Comparison of ENCODE assay signal across 32 mouse cellular contexts in genomic region chr7:40920118-40920517, GRCm38 (mm10). TPM values are rescaled to one million over a fixed set of nuclear protein-coding genes. Genes with fewer than 3 reads are reported as not detected.
DNase-seq lines count a peak whose midpoint lies in the region; ATAC-seq and TF ChIP-seq lines count a peak whose summit lies in the region.
"Had no signal": no experiment of that assay in that cellular context is flagged by ENCODE, and none has a peak within 500 bp of the region (broad histone marks: within the 10 kb centered on the region; RNA-seq: fewer than 3 reads in every experiment).

No protein-coding gene starts in this region.

- no peak overlapping the region for H3K4me2 ChIP-seq in forebrain, postnatal 0 days (ENCODE audit: low read depth)
- H3K4me2 ChIP-seq in midbrain, embryonic 13.5 days (replicated peaks) = no peak overlapping the region
- no peak overlapping the region for H3K4me2 ChIP-seq in midbrain, postnatal 0 days (ENCODE audit: low read depth, low read length, poor library complexity, severe bottlenecking)
- H3K4me2 ChIP-seq: heart, embryonic 13.5 days; intestine, embryonic 15.5 days; liver, embryonic 12.5 days; neural tube, embryonic 15.5 days had no signal

- no peak overlapping the region for H3K4me3 ChIP-seq in forebrain, postnatal 0 days (ENCODE audit: low read depth, low read length)
- H3K4me3 ChIP-seq in forebrain, embryonic 10.5 days = no peak overlapping the region
- no peak overlapping the region for H3K4me3 ChIP-seq in midbrain, embryonic 13.5 days (replicated peaks)
- H3K4me3 ChIP-seq in midbrain, embryonic 10.5 days = no peak overlapping the region
- no peak overlapping the region for H3K4me3 ChIP-seq in midbrain, postnatal 0 days (ENCODE audit: low read depth, low read length)
- H3K4me3 ChIP-seq: gastrocnemius, adult 2 months; heart, adult 2 months; heart, embryonic 13.5 days; intestine, embryonic 15.5 days; layer of hippocampus, adult 2 months; left cerebral cortex, adult 2 months; liver, embryonic 12.5 days; neural tube, embryonic 15.5 days had no signal

- H3K9me3 ChIP-seq in forebrain, postnatal 0 days (ENCODE audit: low read length) = no peaks in the 10 kb centered on the region
- H3K9me3 ChIP-seq in forebrain, embryonic 10.5 days = no peaks in the 10 kb centered on the region
- no peaks in the 10 kb centered on the region for H3K9me3 ChIP-seq in midbrain, embryonic 13.5 days
- H3K9me3 ChIP-seq in midbrain, embryonic 10.5 days (replicated peaks) = no peaks in the 10 kb centered on the region
- no peaks in the 10 kb centered on the region for H3K9me3 ChIP-seq in midbrain, postnatal 0 days (ENCODE audit: low read length)
- H3K9me3 ChIP-seq: heart, embryonic 13.5 days; intestine, embryonic 15.5 days; liver, embryonic 12.5 days; neural tube, embryonic 15.5 days had no signal

- no peaks in the 10 kb centered on the region for H3K27me3 ChIP-seq in forebrain, postnatal 0 days (ENCODE audit: insufficient read depth, low read length)
- no peaks in the 10 kb centered on the region for H3K27me3 ChIP-seq in forebrain, embryonic 10.5 days (ENCODE audit: poor library complexity, severe bottlenecking)
- H3K27me3 ChIP-seq in midbrain, embryonic 13.5 days = no peaks in the 10 kb centered on the region
- no peaks in the 10 kb centered on the region for H3K27me3 ChIP-seq in midbrain, embryonic 10.5 days (ENCODE audit: low read depth, poor library complexity, severe bottlenecking)
- no peaks in the 10 kb centered on the region for H3K27me3 ChIP-seq in midbrain, postnatal 0 days (ENCODE audit: insufficient read depth, low read length)
- H3K27me3 ChIP-seq: heart, embryonic 13.5 days; intestine, embryonic 15.5 days; liver, embryonic 12.5 days; neural tube, embryonic 15.5 days had no signal

- H3K4me1 ChIP-seq in forebrain, postnatal 0 days (ENCODE audit: insufficient read depth) = no peaks in the 10 kb centered on the region
- no peaks in the 10 kb centered on the region for H3K4me1 ChIP-seq in forebrain, embryonic 10.5 days
- 0 out of 2 replicates have a peak, but pooled peaks cover 5% of the 10 kb centered on the region for H3K4me1 ChIP-seq in midbrain, embryonic 13.5 days (replicated peaks)
- H3K4me1 ChIP-seq in midbrain, embryonic 10.5 days = no peaks in the 10 kb centered on the region
- H3K4me1 ChIP-seq in midbrain, postnatal 0 days (ENCODE audit: insufficient read depth, low read length) = no peaks in the 10 kb centered on the region
- H3K4me1 ChIP-seq: heart, embryonic 13.5 days; intestine, embryonic 15.5 days; liver, embryonic 12.5 days; neural tube, embryonic 15.5 days had no signal

- ATAC-seq in forebrain, postnatal 0 days = peak; percentile 54; the same call in 1 of the 2 replicates
- ATAC-seq in midbrain, embryonic 13.5 days = 0 out of 2 replicates have a peak, but pooled peaks have one; percentile 41
- no peak; the same call in 1 of the 2 replicates for ATAC-seq in midbrain, postnatal 0 days (ENCODE audit: low FRiP score)
- ATAC-seq: intestine, embryonic 15.5 days; liver, embryonic 12.5 days; liver, postnatal 0 days; lung, postnatal 0 days had no signal

- peaks cover 10% of the 10 kb centered on the region; the same call in 1 of the 2 replicates for H3K36me3 ChIP-seq in forebrain, postnatal 0 days (ENCODE audit: insufficient read depth)
- no peaks in the 10 kb centered on the region for H3K36me3 ChIP-seq in forebrain, embryonic 10.5 days (replicated peaks)
- 0 out of 2 replicates have a peak, but pooled peaks cover 4% of the 10 kb centered on the region for H3K36me3 ChIP-seq in midbrain, embryonic 13.5 days
- peaks cover 8% of the 10 kb centered on the region for H3K36me3 ChIP-seq in midbrain, embryonic 10.5 days
- peaks cover 10% of the 10 kb centered on the region; the same call in 1 of the 2 replicates for H3K36me3 ChIP-seq in midbrain, postnatal 0 days (ENCODE audit: insufficient read depth, low read length)
- H3K36me3 ChIP-seq: G1E; heart, embryonic 13.5 days; intestine, embryonic 15.5 days; liver, embryonic 12.5 days had no signal

- H3K9ac ChIP-seq in forebrain, postnatal 0 days = no peak overlapping the region
- H3K9ac ChIP-seq in midbrain, embryonic 13.5 days (replicated peaks) = no peak overlapping the region
- H3K9ac ChIP-seq in midbrain, postnatal 0 days (replicated peaks; ENCODE audit: low read length, poor library complexity, severe bottlenecking) = no peak overlapping the region
- H3K9ac ChIP-seq: heart, embryonic 13.5 days; intestine, embryonic 15.5 days; liver, embryonic 12.5 days; liver, postnatal 0 days; neural tube, embryonic 15.5 days had no signal

- peak; percentile 60 to 77 for DNase-seq in cerebellum, postnatal 10 days
- no peak for DNase-seq in cerebellum, adult 9-10 months
- no peak for DNase-seq in forebrain, postnatal 0 days
- DNase-seq in forebrain, embryonic 10.5 days (ENCODE audit: extremely low spot score, low spot score) = no peak
- no peak for DNase-seq in midbrain, embryonic 10.5 days (ENCODE audit: low spot score)
- DNase-seq in midbrain, postnatal 0 days (ENCODE audit: low spot score) = peak; percentile 54
- DNase-seq in lung, postnatal 10 days = no peak
- DNase-seq: adrenal gland, adult 8-10 months; cerebellum, adult 11-12 months; gastrocnemius, adult 2 months; heart, adult 2 months; heart, postnatal 10 days; kidney, adult 2 months; kidney, postnatal 36 days; liver, postnatal 0 days; right cerebral cortex, postnatal 25 days; spleen, adult 18-20 months; thymus, adult 18-20 months; thymus, postnatal 25 days had no signal

- 65% methylated on average over 2 of the region's 2 CpGs for WGBS in forebrain, postnatal 0 days
- 79% methylated on average over 2 of the region's 2 CpGs for WGBS in forebrain, embryonic 10.5 days
- 65% methylated on average over 2 of the region's 2 CpGs for WGBS in midbrain, embryonic 13.5 days
- WGBS in midbrain, embryonic 10.5 days = 90% methylated on average over 2 of the region's 2 CpGs
- 67% methylated on average over 2 of the region's 2 CpGs for WGBS in midbrain, postnatal 0 days

- TF ChIP-seq CTCF in forebrain, postnatal 0 days (IDR thresholded peaks at IDR 0.05; ENCODE audit: low read depth) = no peak
- TF ChIP-seq CTCF in midbrain, postnatal 0 days (IDR thresholded peaks at IDR 0.05) = no peak

- H3K27ac ChIP-seq in forebrain, postnatal 0 days (ENCODE audit: low read depth, low read length) = no peak overlapping the region
- H3K27ac ChIP-seq in forebrain, embryonic 10.5 days = no peak overlapping the region
- no peak overlapping the region for H3K27ac ChIP-seq in midbrain, embryonic 13.5 days
- no peak overlapping the region for H3K27ac ChIP-seq in midbrain, embryonic 10.5 days (replicated peaks)
- no peak overlapping the region for H3K27ac ChIP-seq in midbrain, postnatal 0 days (ENCODE audit: low read depth, low read length)
- H3K27ac ChIP-seq: gastrocnemius, adult 2 months; heart, adult 2 months; heart, embryonic 13.5 days; intestine, embryonic 15.5 days; liver, embryonic 12.5 days; macrophage; neural tube, embryonic 15.5 days; stomach, postnatal 0 days had no signal

RNA-seq across cellular contexts. Expression of gene Vstm2b, which starts 22.0 kb away (rescaled TPM):
- 55.4 and 64.6 TPM in 2 replicates for total RNA-seq in forebrain, postnatal 0 days (2014; rRNA removed)
- polyA plus RNA-seq in forebrain, postnatal 0 days (2015; fragmentation: Nextera tagmentation; extraction: Ambion mirVana) = 27.2 and 31.8 TPM in 2 replicates
- 2.3 and 3.0 TPM in 2 replicates for polyA plus RNA-seq in forebrain, embryonic 10.5 days (2016; fragmentation: Nextera tagmentation; extraction: Ambion mirVana)
- polyA plus RNA-seq in midbrain, embryonic 13.5 days (2015; fragmentation: Nextera tagmentation; extraction: Ambion mirVana) = 11.6 and 12.2 TPM in 2 replicates
- polyA plus RNA-seq in midbrain, embryonic 10.5 days (2016; fragmentation: Nextera tagmentation; extraction: Ambion mirVana) = 7.3 and 8.9 TPM in 2 replicates
- total RNA-seq in midbrain, postnatal 0 days (2014; rRNA removed) = 82.7 and 102 TPM in 2 replicates
- polyA plus RNA-seq in midbrain, postnatal 0 days (2015; fragmentation: Nextera tagmentation; extraction: Ambion mirVana) = 30.4 and 31.1 TPM in 2 replicates
- total RNA-seq: G1E; hematopoietic stem cell, adult 5-6 weeks; megakaryocyte-erythroid progenitor cell, adult 5-6 weeks had no signal
- polyA plus RNA-seq: G1E, macrophage had no signal

Comparison
In these comparisons a context has a peak if more than half of its experiments do, and no peak if none do; other contexts are left out.
1. DNase-seq: peak in cerebellum, postnatal 10 days (2 of 2) and midbrain, postnatal 0 days (single experiment); none in cerebellum, adult 9-10 months (single experiment), forebrain, postnatal 0 days (single experiment), forebrain, embryonic 10.5 days (single experiment), midbrain, embryonic 10.5 days (single experiment) and lung, postnatal 10 days (single experiment).